Mouse (Mus musculus) midbrain, embryonic 14.5 days (tissue): ENCODE results near the gene Apon. TPM values are rescaled to one million over a fixed set of nuclear protein-coding genes. Genes with fewer than 3 reads are reported as not detected.
"Not testable (repeated sequence)": the region's sequence is repeated elsewhere in the genome, so short reads cannot be mapped to it uniquely, and the experiment has no call there.

Experiments
- ATAC-seq: fragments of 200-750 bp; cut with Nextera tagmentation; 2 replicates; pipeline ENCODE4 v1.8.0; 2017; ENCODE audit warnings: moderate number of reproducible peaks, moderate library complexity; ENCODE audit not compliant: low FRiP score, low TSS enrichment
- DNase-seq: peaks from one replicate; pipeline ENCODE4 v3.0.0-alpha.2; 2015
- H3K27ac ChIP-seq: fragments of 300-500 bp; sonication (generic); replicated peaks from 2 replicates; pipeline ENCODE4 v1.5.1; 2014; ENCODE audit warnings: mild to moderate bottlenecking, low read depth, low read length, moderate library complexity
- H3K27me3 ChIP-seq: fragments of 300-500 bp; sonication (generic); 2 replicates; pipeline ENCODE4 v1.6.1; 2014; ENCODE audit warnings: low read length, control low read depth, mixed read lengths; ENCODE audit not compliant: control insufficient read depth, insufficient read depth
- H3K36me3 ChIP-seq: fragments of 300-500 bp; sonication (generic); 2 replicates; pipeline ENCODE4 v1.6.1; 2014; ENCODE audit warnings: low read length, control low read depth; ENCODE audit not compliant: control insufficient read depth, insufficient read depth
- H3K4me1 ChIP-seq: fragments of 300-500 bp; sonication (generic); 2 replicates; pipeline ENCODE4 v1.6.1; 2014; ENCODE audit warnings: mild to moderate bottlenecking, antibody characterized with exemption, low read length, control low read depth; ENCODE audit not compliant: control insufficient read depth, insufficient read depth
- H3K4me2 ChIP-seq: fragments of 300-500 bp; sonication (generic); 2 replicates; pipeline ENCODE4 v1.6.1; 2014; ENCODE audit warnings: mild to moderate bottlenecking, low read length, moderate library complexity
- H3K4me3 ChIP-seq: fragments of 300-500 bp; sonication (generic); replicated peaks from 2 replicates; pipeline ENCODE4 v1.5.1; 2014; ENCODE audit warnings: low read depth, low read length
- H3K9ac ChIP-seq: fragments of 300-500 bp; sonication (generic); replicated peaks from 2 replicates; pipeline ENCODE4 v1.6.1; 2014; ENCODE audit warnings: mild to moderate bottlenecking, low read length, moderate library complexity
- H3K9me3 ChIP-seq: fragments of 300-500 bp; sonication (generic); 2 replicates; pipeline ENCODE4 v1.6.1; 2016; ENCODE audit warnings: low read length, control low read depth, mixed read lengths; ENCODE audit not compliant: control insufficient read depth
- WGBS: fragments of 180-500 bp; shearing (Covaris S2); extraction: QIAGEN DNeasy Blood & Tissue Kit; methylation state at CpG from one replicate; pipeline ENCODE4 v1.1.7; 2014; 5-methylcytosine and 5-hydroxymethylcytosine counted together
- polyA plus RNA-seq: library from polyadenylated mRNA; unstranded; fragments of >200 nt; fragmentation: Nextera tagmentation; extraction: Ambion mirVana; gene quantifications from 2 replicates; pipeline ENCODE4 v1.2.1, GENCODE M21; 2014

The Apon gene
- polyA plus RNA-seq, 1 experiment from 2014 or later = not detected

DNA sequence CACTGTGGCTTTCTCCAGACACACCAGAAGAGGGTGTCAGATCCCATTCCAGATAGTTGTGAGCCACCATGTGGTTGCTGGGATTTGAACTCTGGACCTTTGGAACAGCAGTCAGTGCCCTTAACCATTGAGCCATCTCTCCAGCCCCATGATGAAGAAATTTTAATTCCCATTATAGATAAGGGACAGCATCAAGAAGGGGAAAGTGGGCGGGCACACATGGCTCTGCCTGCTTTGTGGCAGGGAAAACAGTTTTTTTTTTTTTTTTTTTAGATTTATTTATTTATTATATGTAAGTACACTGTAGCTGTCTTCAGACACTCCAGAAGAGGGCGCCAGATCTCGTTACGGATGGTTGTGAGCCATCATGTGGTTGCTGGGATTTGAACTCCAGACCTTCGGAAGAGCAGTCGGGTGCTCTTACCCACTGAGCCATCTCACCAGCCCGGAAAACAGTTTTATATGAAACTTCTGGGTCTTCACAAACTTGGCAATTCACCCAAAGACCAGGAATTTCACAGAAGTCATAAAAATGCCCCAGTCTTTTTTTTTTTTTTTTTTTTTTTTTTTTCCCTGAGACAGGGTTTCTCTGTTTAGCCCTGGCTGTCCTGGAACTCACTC, 19.0 kb downstream of the Apon start:
- 91% methylated on average over 4 of the region's 7 CpGs for WGBS
- H3K27ac ChIP-seq, H3K4me2 ChIP-seq, DNase-seq, H3K9ac ChIP-seq, H3K4me3 ChIP-seq, H3K9me3 ChIP-seq, ATAC-seq, H3K4me1 ChIP-seq, H3K27me3 ChIP-seq: not testable (repeated sequence)
- H3K36me3 ChIP-seq = peaks cover 14% of the 10 kb centered on the region

DNA sequence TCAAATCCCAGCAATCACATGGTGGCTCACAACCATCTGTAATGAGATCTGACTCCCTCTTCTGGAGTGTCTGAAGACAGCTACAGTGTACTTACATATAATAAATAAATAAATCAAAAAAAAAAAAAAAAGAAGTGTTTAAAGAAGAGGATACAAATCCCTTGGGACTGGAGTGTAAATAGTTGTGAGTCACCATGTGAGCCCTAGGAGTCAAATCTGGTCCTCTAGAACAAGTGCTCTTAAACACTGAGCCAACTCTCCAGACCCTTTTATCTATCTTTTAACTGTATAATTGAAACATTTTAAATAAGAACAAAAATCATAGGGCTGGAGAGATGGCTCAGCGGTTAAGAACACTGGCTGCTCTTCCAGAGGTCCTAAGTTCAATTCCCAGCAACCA, 21.5 kb downstream of the Apon start:
- DNase-seq, H3K27ac ChIP-seq, ATAC-seq, H3K9me3 ChIP-seq, H3K4me1 ChIP-seq, H3K4me3 ChIP-seq, H3K4me2 ChIP-seq, H3K9ac ChIP-seq, H3K27me3 ChIP-seq: not testable (repeated sequence)
- 100% methylated on average over 1 of the region's 1 CpGs for WGBS
- H3K36me3 ChIP-seq = peaks cover 28% of the 10 kb centered on the region

- Histone ChIP-seq H3K4me3 (no peak overlapping the region), H3K27ac (no peak overlapping the region), H3K9ac (no peak overlapping the region), H3K27me3 (no peaks in the 10 kb centered on the region), H3K4me1 (no peaks in the 10 kb centered on the region), H3K9me3 (no peaks in the 10 kb centered on the region), H3K4me2 (no peak overlapping the region), H3K36me3 (peaks cover 56% of the 10 kb centered on the region)
- DNase-seq (no peak), ATAC-seq (no peak)
- WGBS = 60% methylated on average over 6 of the region's 6 CpGs
Observed at GRCm38 (mm10) chr10:128278158-128278557, 24.3 kb downstream of the Apon start.

GRCm38 (mm10) chr10:128280943-128281342, 27.0 kb downstream of the Apon start:
- H3K4me2 ChIP-seq = no peak overlapping the region
- 84% methylated on average over 6 of the region's 6 CpGs for WGBS
- H3K27ac ChIP-seq = no peak overlapping the region
- H3K27me3 ChIP-seq = no peaks in the 10 kb centered on the region
- no peak overlapping the region for H3K4me3 ChIP-seq
- no peaks in the 10 kb centered on the region for H3K9me3 ChIP-seq
- no peaks in the 10 kb centered on the region for H3K4me1 ChIP-seq
- DNase-seq = no peak
- H3K9ac ChIP-seq = no peak overlapping the region
- no peak for ATAC-seq
- H3K36me3 ChIP-seq = peaks cover 72% of the 10 kb centered on the region

- Histone ChIP-seq H3K9ac (no peak overlapping the region), H3K4me2 (no peak overlapping the region), H3K36me3 (peaks cover 75% of the 10 kb centered on the region), H3K4me3 (no peak overlapping the region), H3K27me3 (no peaks in the 10 kb centered on the region), H3K9me3 (no peaks in the 10 kb centered on the region), H3K27ac (no peak overlapping the region), H3K4me1 (no peaks in the 10 kb centered on the region)
- ATAC-seq (no peak), DNase-seq (no peak)
- 94% methylated on average over 14 of the region's 14 CpGs for WGBS
Observed at GRCm38 (mm10) chr10:128281682-128282081, 27.8 kb downstream of the Apon start.

- H3K4me2 ChIP-seq = no peak overlapping the region
- no peak overlapping the region for H3K27ac ChIP-seq
- no peak overlapping the region for H3K9ac ChIP-seq
- DNase-seq (no peak), ATAC-seq (no peak)
- no peaks in the 10 kb centered on the region for H3K9me3 ChIP-seq
- H3K36me3 ChIP-seq = peaks cover 74% of the 10 kb centered on the region
- no peak overlapping the region for H3K4me3 ChIP-seq
- WGBS = 93% methylated on average over 20 of the region's 20 CpGs
- H3K27me3 ChIP-seq = no peaks in the 10 kb centered on the region
- no peaks in the 10 kb centered on the region for H3K4me1 ChIP-seq
Observed at GRCm38 (mm10) chr10:128282886-128283450, 29.1 kb downstream of the Apon start.

GRCm38 (mm10) chr10:128283604-128284579, 30.0 kb downstream of the Apon start:
- 67% methylated on average over 31 of the region's 31 CpGs for WGBS
- Histone ChIP-seq H3K36me3 (peaks cover 72% of the 10 kb centered on the region), H3K27me3 (no peaks in the 10 kb centered on the region), H3K4me3 (no peak overlapping the region), H3K9ac (no peak overlapping the region), H3K4me1 (no peaks in the 10 kb centered on the region), H3K4me2 (no peak overlapping the region), H3K27ac (no peak overlapping the region), H3K9me3 (no peaks in the 10 kb centered on the region)
- DNase-seq = peak; percentile 88
- no peak for ATAC-seq

- DNase-seq, H3K27me3 ChIP-seq, H3K9me3 ChIP-seq, H3K4me1 ChIP-seq, ATAC-seq, H3K27ac ChIP-seq, H3K4me3 ChIP-seq, H3K4me2 ChIP-seq, H3K9ac ChIP-seq: not testable (repeated sequence)
- H3K36me3 ChIP-seq = peaks cover 43% of the 10 kb centered on the region
- WGBS = 92% methylated on average over 1 of the region's 1 CpGs
Observed at GRCm38 (mm10) chr10:128290594-128290993, 36.7 kb downstream of the Apon start.
